Mouse (Mus musculus): ENCODE data around the gene Tmem200a. TPM values are rescaled to one million over a fixed set of nuclear protein-coding genes. Genes with fewer than 3 reads are reported as not detected.

The Tmem200a gene
- total RNA-seq (2014; rRNA removed) (0.07 TPM in 1 of 2 replicates, not detected in the other), polyA plus RNA-seq (2012; rRNA removed) (not detected in 2 replicates)

- peaks cover 11% of the 10 kb centered on the region for H3K27me3 ChIP-seq (ENCODE audit: control insufficient read depth, insufficient read depth, low read length)
- H3K27ac ChIP-seq (replicated peaks; ENCODE audit: insufficient read depth, low read depth, low read length): no peak within 1 kb of the TSS
- peak within 1 kb of the TSS; percentile 20; the same call in 1 of the 2 replicates for H3K4me3 ChIP-seq (ENCODE audit: insufficient read depth, low read depth, low read length)
- no peaks in the 10 kb centered on the region for H3K36me3 ChIP-seq (ENCODE audit: control insufficient read depth, insufficient read depth, low read length)
- no peak within 1 kb of the TSS for H3K9ac ChIP-seq (ENCODE audit: low read depth, low read length)
- TF ChIP-seq CTCF (IDR thresholded peaks at IDR 0.05; ENCODE audit: low read depth, low read length): 0 out of 2 replicates have a peak, but pooled peaks have one; percentile 10
- TF ChIP-seq POLR2A (IDR thresholded peaks at IDR 0.05; ENCODE audit: extremely low read depth, insufficient read depth, low read length): no peak
- WGBS: 1% methylated on average over 46 of the region's 46 CpGs
- H3K4me1 ChIP-seq (ENCODE audit: control insufficient read depth, insufficient read depth, low read length): no peaks in the 10 kb centered on the region
- H3K79me2 ChIP-seq (ENCODE audit: control insufficient read depth, insufficient read depth, low read length): no peaks in the 10 kb centered on the region
- DNase-seq (ENCODE audit: extremely low read depth, low read depth, low spot score): no peak
Measured at GRCm38 (mm10) chr10:26078521-26079142, at the start of gene Tmem200a. Tmem200a (minus strand) TSS chr10:26079052.

GRCm38 (mm10) chr10:26119822-26120183 lies 41.0 kb upstream of the Tmem200a start:
- Histone ChIP-seq H3K4me3 (ENCODE audit: insufficient read depth, low read depth, low read length) (no peak overlapping the region), H3K27ac (replicated peaks; ENCODE audit: insufficient read depth, low read depth, low read length) (no peak overlapping the region), H3K79me2 (ENCODE audit: control insufficient read depth, insufficient read depth, low read length) (no peaks in the 10 kb centered on the region), H3K27me3 (ENCODE audit: control insufficient read depth, insufficient read depth, low read length) (no peaks in the 10 kb centered on the region), H3K9ac (ENCODE audit: low read depth, low read length) (no peak overlapping the region), H3K4me1 (ENCODE audit: control insufficient read depth, insufficient read depth, low read length) (no peaks in the 10 kb centered on the region), H3K36me3 (ENCODE audit: control insufficient read depth, insufficient read depth, low read length) (no peaks in the 10 kb centered on the region)
- 67% methylated on average over 1 of the region's 1 CpGs for WGBS
- TF ChIP-seq CTCF (IDR thresholded peaks at IDR 0.05; ENCODE audit: low read depth, low read length): no peak
- no peak for TF ChIP-seq POLR2A (IDR thresholded peaks at IDR 0.05; ENCODE audit: extremely low read depth, insufficient read depth, low read length)
- no peak for DNase-seq (ENCODE audit: extremely low read depth, low read depth, low spot score)

GRCm38 (mm10) chr10:26119067-26119821 lies 40.4 kb upstream of the Tmem200a start:
- TF ChIP-seq CTCF (IDR thresholded peaks at IDR 0.05; ENCODE audit: low read depth, low read length) (no peak), POLR2A (IDR thresholded peaks at IDR 0.05; ENCODE audit: extremely low read depth, insufficient read depth, low read length) (no peak)
- Histone ChIP-seq H3K36me3 (ENCODE audit: control insufficient read depth, insufficient read depth, low read length) (no peaks in the 10 kb centered on the region), H3K27ac (replicated peaks; ENCODE audit: insufficient read depth, low read depth, low read length) (no peak overlapping the region), H3K79me2 (ENCODE audit: control insufficient read depth, insufficient read depth, low read length) (no peaks in the 10 kb centered on the region), H3K4me3 (ENCODE audit: insufficient read depth, low read depth, low read length) (no peak overlapping the region), H3K4me1 (ENCODE audit: control insufficient read depth, insufficient read depth, low read length) (no peaks in the 10 kb centered on the region), H3K27me3 (ENCODE audit: control insufficient read depth, insufficient read depth, low read length) (no peaks in the 10 kb centered on the region), H3K9ac (ENCODE audit: low read depth, low read length) (no peak overlapping the region)
- WGBS: 80% methylated on average over 6 of the region's 6 CpGs
- no peak for DNase-seq (ENCODE audit: extremely low read depth, low read depth, low spot score)

GRCm38 (mm10) chr10:26114409-26114808 lies 35.6 kb upstream of the Tmem200a start:
- DNase-seq (ENCODE audit: extremely low read depth, low read depth, low spot score): no peak
- WGBS: 79% methylated on average over 4 of the region's 4 CpGs
- H3K27ac ChIP-seq (replicated peaks; ENCODE audit: insufficient read depth, low read depth, low read length): no peak overlapping the region
- H3K36me3 ChIP-seq (ENCODE audit: control insufficient read depth, insufficient read depth, low read length): no peaks in the 10 kb centered on the region
- H3K9ac ChIP-seq (ENCODE audit: low read depth, low read length): no peak overlapping the region
- H3K4me3 ChIP-seq (ENCODE audit: insufficient read depth, low read depth, low read length): no peak overlapping the region
- no peaks in the 10 kb centered on the region for H3K4me1 ChIP-seq (ENCODE audit: control insufficient read depth, insufficient read depth, low read length)
- H3K79me2 ChIP-seq (ENCODE audit: control insufficient read depth, insufficient read depth, low read length): no peaks in the 10 kb centered on the region
- H3K27me3 ChIP-seq (ENCODE audit: control insufficient read depth, insufficient read depth, low read length): no peaks in the 10 kb centered on the region
- no peak for TF ChIP-seq CTCF (IDR thresholded peaks at IDR 0.05; ENCODE audit: low read depth, low read length)
- TF ChIP-seq POLR2A (IDR thresholded peaks at IDR 0.05; ENCODE audit: extremely low read depth, insufficient read depth, low read length): no peak

GRCm38 (mm10) chr10:26103330-26103982 lies 24.6 kb upstream of the Tmem200a start:
- Histone ChIP-seq H3K4me1 (ENCODE audit: control insufficient read depth, insufficient read depth, low read length) (no peaks in the 10 kb centered on the region), H3K27me3 (ENCODE audit: control insufficient read depth, insufficient read depth, low read length) (no peaks in the 10 kb centered on the region), H3K4me3 (ENCODE audit: insufficient read depth, low read depth, low read length) (no peak overlapping the region), H3K36me3 (ENCODE audit: control insufficient read depth, insufficient read depth, low read length) (no peaks in the 10 kb centered on the region), H3K27ac (replicated peaks; ENCODE audit: insufficient read depth, low read depth, low read length) (no peak overlapping the region), H3K9ac (ENCODE audit: low read depth, low read length) (no peak overlapping the region), H3K79me2 (ENCODE audit: control insufficient read depth, insufficient read depth, low read length) (no peaks in the 10 kb centered on the region)
- TF ChIP-seq CTCF (IDR thresholded peaks at IDR 0.05; ENCODE audit: low read depth, low read length) (no peak), POLR2A (IDR thresholded peaks at IDR 0.05; ENCODE audit: extremely low read depth, insufficient read depth, low read length) (no peak)
- DNase-seq (ENCODE audit: extremely low read depth, low read depth, low spot score): no peak
- 74% methylated on average over 3 of the region's 3 CpGs for WGBS
